Mouse (Mus musculus) embryonic facial prominence, embryonic 14.5 days (tissue): Measurements from ENCODE around the gene Isyna1. TPM values are rescaled to one million over a fixed set of nuclear protein-coding genes. Genes with fewer than 3 reads are reported as not detected.

Experiments
- ATAC-seq: fragments of 200-750 bp; cut with Nextera tagmentation; 2 replicates; pipeline ENCODE4 v1.8.0; 2017; ENCODE audit warnings: low read depth, moderate number of reproducible peaks, moderate TSS enrichment
- DNase-seq: peaks from one replicate; pipeline ENCODE4 v3.0.0-alpha.2; 2015; ENCODE audit warnings: low spot score
- H3K27ac ChIP-seq: fragments of 300-500 bp; sonication (generic); replicated peaks from 2 replicates; pipeline ENCODE4 v1.5.1; 2014; ENCODE audit warnings: low read depth, mild to moderate bottlenecking, low read length, moderate library complexity
- H3K27me3 ChIP-seq: fragments of 300-500 bp; sonication (generic); replicated peaks from 2 replicates; pipeline ENCODE4 v1.6.1; 2014; ENCODE audit warnings: low read length; ENCODE audit not compliant: control insufficient read depth, insufficient read depth
- H3K36me3 ChIP-seq: fragments of 300-500 bp; sonication (generic); 2 replicates; pipeline ENCODE4 v1.6.1; 2014; ENCODE audit warnings: low read length, mixed read lengths; ENCODE audit not compliant: control insufficient read depth, insufficient read depth
- H3K4me1 ChIP-seq: fragments of 300-500 bp; sonication (generic); 2 replicates; pipeline ENCODE4 v1.6.1; 2014; ENCODE audit warnings: antibody characterized with exemption, low read length; ENCODE audit not compliant: control insufficient read depth, insufficient read depth
- H3K4me2 ChIP-seq: fragments of 300-500 bp; sonication (generic); 2 replicates; pipeline ENCODE4 v1.6.1; 2014; ENCODE audit warnings: low read depth, mild to moderate bottlenecking, low read length, moderate library complexity, mixed read lengths
- H3K4me3 ChIP-seq: fragments of 300-500 bp; sonication (generic); 2 replicates; pipeline ENCODE4 v1.5.1; 2014; ENCODE audit warnings: low read depth, mild to moderate bottlenecking, low read length
- H3K9ac ChIP-seq: fragments of 300-500 bp; sonication (generic); 2 replicates; pipeline ENCODE4 v1.6.1; 2014; ENCODE audit warnings: low read depth, mild to moderate bottlenecking, low read length, moderate library complexity, mixed read lengths
- H3K9me3 ChIP-seq: fragments of 300-500 bp; sonication (generic); 2 replicates; pipeline ENCODE4 v1.6.1; 2016; ENCODE audit warnings: low read length; ENCODE audit not compliant: control insufficient read depth
- WGBS: fragments of 180-500 bp; shearing (Covaris S2); extraction: QIAGEN DNeasy Blood & Tissue Kit; methylation state at CpG from one replicate; pipeline ENCODE4 v1.1.7; 2014; 5-methylcytosine and 5-hydroxymethylcytosine counted together
- polyA plus RNA-seq: library from polyadenylated mRNA; unstranded; fragments of >200 nt; fragmentation: Nextera tagmentation; extraction: Ambion mirVana; gene quantifications from 2 replicates; pipeline ENCODE4 v1.2.1, GENCODE M21; 2014

Gene Isyna1
- polyA plus RNA-seq, 1 experiment from 2014 or later: 94.5 TPM

DNA sequence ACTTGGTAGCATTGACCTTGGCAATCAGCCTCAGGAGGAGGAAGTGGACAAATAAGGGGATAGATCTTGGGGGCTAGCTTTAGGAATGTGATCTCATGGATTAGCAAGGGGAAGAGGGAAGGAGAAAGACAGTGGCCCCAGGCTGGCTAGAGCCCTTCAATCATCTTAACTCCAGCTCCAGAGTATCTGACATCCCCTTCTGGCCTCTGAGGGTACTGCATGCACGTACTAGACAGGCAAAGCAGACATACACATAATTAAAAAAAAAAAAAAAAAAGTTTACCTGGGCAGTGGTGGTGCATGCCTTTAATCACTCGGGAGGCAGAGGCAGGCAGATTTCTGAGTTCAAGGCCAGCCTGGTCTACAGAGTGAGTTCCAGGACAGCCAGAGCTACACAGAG is 49.9 kb downstream of the Isyna1 start:
- Histone ChIP-seq H3K4me2 (no peak overlapping the region), H3K36me3 (no peaks in the 10 kb centered on the region), H3K9me3 (no peaks in the 10 kb centered on the region), H3K9ac (no peak overlapping the region), H3K4me3 (no peak overlapping the region), H3K27ac (no peak overlapping the region), H3K27me3 (no peaks in the 10 kb centered on the region), H3K4me1 (no peaks in the 10 kb centered on the region)
- DNase-seq (no peak), ATAC-seq (no peak)
- 81% methylated on average over 2 of the region's 2 CpGs for WGBS

DNA sequence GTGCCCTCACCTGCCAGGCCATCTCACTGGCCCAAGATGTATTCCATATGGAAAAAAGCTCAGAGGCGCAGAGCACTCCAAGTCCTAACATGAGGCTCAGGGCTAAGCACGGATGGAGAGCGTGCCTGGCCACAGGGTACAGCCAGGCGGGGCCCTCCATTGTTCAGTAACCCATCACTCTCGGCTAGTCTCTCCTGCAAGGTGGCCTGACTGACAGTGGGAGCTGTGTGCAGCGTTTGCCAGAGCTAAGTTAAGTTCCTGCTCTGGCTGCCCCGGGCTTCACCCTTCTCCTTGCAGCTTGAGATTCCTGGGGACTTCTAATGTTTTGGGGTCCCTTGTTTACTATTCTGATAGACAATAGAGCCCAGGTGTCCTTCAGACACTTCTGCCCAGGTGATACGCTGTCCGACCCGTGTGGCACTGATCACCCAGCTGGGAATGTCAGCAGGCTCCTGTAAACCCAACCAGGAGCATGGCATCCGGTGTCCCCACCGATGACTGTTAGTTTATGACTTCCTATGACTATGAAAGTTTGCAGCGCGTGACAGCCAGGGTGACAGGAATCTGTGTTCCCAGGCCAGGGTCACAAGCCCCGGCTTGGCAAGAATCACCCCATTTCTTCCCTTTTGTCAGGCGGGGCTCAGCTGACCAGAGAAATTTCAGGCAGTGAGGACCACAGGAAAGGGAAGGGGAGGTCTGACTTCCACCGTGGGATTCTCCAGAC is 51.5 kb downstream of the Isyna1 start:
- peaks cover 12% of the 10 kb centered on the region for H3K36me3 ChIP-seq
- H3K4me2 ChIP-seq: no peak overlapping the region
- no peaks in the 10 kb centered on the region for H3K9me3 ChIP-seq
- 58% methylated on average over 17 of the region's 17 CpGs for WGBS
- no peak overlapping the region for H3K27ac ChIP-seq
- no peak overlapping the region for H3K9ac ChIP-seq
- ATAC-seq (no peak), DNase-seq (no peak)
- H3K4me3 ChIP-seq: no peak overlapping the region
- H3K27me3 ChIP-seq: no peaks in the 10 kb centered on the region
- peaks cover 5% of the 10 kb centered on the region; the same call in 1 of the 2 replicates for H3K4me1 ChIP-seq

DNA sequence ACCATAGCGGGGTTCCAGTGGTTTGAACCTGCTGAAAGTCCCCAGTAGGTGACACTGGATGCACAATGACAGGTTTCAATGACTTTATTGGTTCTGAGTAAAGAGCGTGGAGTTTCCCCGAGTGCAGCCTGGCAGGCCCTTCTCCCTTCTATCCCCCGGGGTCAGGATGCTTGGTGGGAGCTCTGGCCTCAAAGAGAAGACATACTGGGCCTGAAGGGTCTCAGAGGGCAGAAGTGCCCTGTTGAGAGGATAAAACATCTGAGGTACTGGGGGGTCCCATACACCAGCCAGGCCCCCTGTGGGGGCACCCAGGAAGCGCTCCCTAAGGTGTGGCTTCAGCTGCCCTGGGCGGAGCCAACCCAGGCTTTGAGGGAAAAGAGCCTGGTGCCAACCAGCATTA is 52.2 kb downstream of the Isyna1 start:
- H3K4me3 ChIP-seq: no peak overlapping the region
- H3K9ac ChIP-seq: no peak overlapping the region
- WGBS: 74% methylated on average over 6 of the region's 6 CpGs
- H3K36me3 ChIP-seq: peaks cover 19% of the 10 kb centered on the region
- no peak for DNase-seq
- H3K27ac ChIP-seq: no peak overlapping the region
- H3K4me2 ChIP-seq: no peak overlapping the region
- H3K27me3 ChIP-seq: no peaks in the 10 kb centered on the region
- H3K4me1 ChIP-seq: peaks cover 5% of the 10 kb centered on the region; the same call in 1 of the 2 replicates
- no peaks in the 10 kb centered on the region for H3K9me3 ChIP-seq
- ATAC-seq: no peak

DNA sequence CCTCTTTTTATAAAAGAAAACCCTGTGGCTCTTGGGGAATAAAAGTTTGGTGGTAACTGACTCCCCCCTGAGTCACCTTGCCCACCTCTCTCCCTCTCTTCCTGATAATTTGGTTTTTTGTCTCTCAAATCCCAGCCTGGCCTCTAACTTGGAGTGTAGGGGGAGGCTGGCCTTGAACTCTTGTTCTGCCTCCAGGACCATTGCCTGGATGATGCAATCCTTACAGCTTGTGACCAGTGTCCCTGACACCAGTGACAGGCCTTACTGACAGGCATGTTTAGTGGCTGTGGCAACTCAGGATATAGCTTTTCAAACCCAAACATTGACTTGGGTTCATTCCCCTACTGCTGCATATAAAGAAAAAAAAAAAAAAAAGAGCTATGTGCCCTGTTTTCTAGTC is 52.6 kb downstream of the Isyna1 start:
- H3K9ac ChIP-seq: no peak overlapping the region
- H3K27ac ChIP-seq: no peak overlapping the region
- H3K36me3 ChIP-seq: peaks cover 23% of the 10 kb centered on the region
- no peak for DNase-seq
- no peaks in the 10 kb centered on the region for H3K9me3 ChIP-seq
- peaks cover 5% of the 10 kb centered on the region; the same call in 1 of the 2 replicates for H3K4me1 ChIP-seq
- no peak overlapping the region for H3K4me2 ChIP-seq
- no peaks in the 10 kb centered on the region for H3K27me3 ChIP-seq
- ATAC-seq: no peak
- H3K4me3 ChIP-seq: no peak overlapping the region

Other genes with a start within 250 kb of the Isyna1 start
- gene Upf1, start 241.1 kb upstream of the Isyna1 start, polyA plus RNA-seq: 18.9 and 19.1 TPM in 2 replicates
- 9.5 and 9.9 TPM in 2 replicates for gene Comp, start 220.8 kb upstream of the Isyna1 start, polyA plus RNA-seq
- 19.3 and 22.1 TPM in 2 replicates for gene Crtc1, start 154.8 kb upstream of the Isyna1 start, polyA plus RNA-seq
- 18.7 and 21.5 TPM in 2 replicates for gene Klhl26, start 117.4 kb upstream of the Isyna1 start, polyA plus RNA-seq
- gene Tmem59l, start 107.0 kb upstream of the Isyna1 start, polyA plus RNA-seq: 10.2 and 14.5 TPM in 2 replicates
- 67.3 and 68.1 TPM in 2 replicates for gene Crlf1, start 101.2 kb upstream of the Isyna1 start, polyA plus RNA-seq
- gene Rex1bd, start 87.6 kb upstream of the Isyna1 start, polyA plus RNA-seq: 144 and 148 TPM in 2 replicates
- gene Uba52, start 83.6 kb upstream of the Isyna1 start, polyA plus RNA-seq: 991 and 1,091 TPM in 2 replicates
- 202 and 234 TPM in 2 replicates for gene Fkbp8, start 66.6 kb upstream of the Isyna1 start, polyA plus RNA-seq
- 51.0 and 59.8 TPM in 2 replicates for gene Kxd1, start 66.4 kb upstream of the Isyna1 start, polyA plus RNA-seq
- 17.3 and 21.7 TPM in 2 replicates for gene Ell, start 54.9 kb upstream of the Isyna1 start, polyA plus RNA-seq
- 120 and 132 TPM in 2 replicates for gene Ssbp4, start 14.5 kb downstream of the Isyna1 start, polyA plus RNA-seq
- 1.8 and 2.3 TPM in 2 replicates for gene Lrrc25, start 21.8 kb downstream of the Isyna1 start, polyA plus RNA-seq
- 0.28 and 0.29 TPM in 2 replicates for gene Gdf15, start 38.1 kb downstream of the Isyna1 start, polyA plus RNA-seq
- 59.8 and 62.7 TPM in 2 replicates for gene Pgpep1, start 66.0 kb downstream of the Isyna1 start, polyA plus RNA-seq
- 199 and 223 TPM in 2 replicates for gene Lsm4, start 78.9 kb downstream of the Isyna1 start, polyA plus RNA-seq
- gene Jund, start 104.6 kb downstream of the Isyna1 start, polyA plus RNA-seq: 103 and 121 TPM in 2 replicates
- not detected in 2 replicates for gene Iqcn, start 109.1 kb downstream of the Isyna1 start, polyA plus RNA-seq
- not detected in 2 replicates for gene Gm3336, start 124.2 kb downstream of the Isyna1 start, polyA plus RNA-seq
- gene Pde4c, start 129.3 kb downstream of the Isyna1 start, polyA plus RNA-seq: 0.16 and 0.22 TPM in 2 replicates
- gene Rab3a, start 160.3 kb downstream of the Isyna1 start, polyA plus RNA-seq: 36.3 and 39.0 TPM in 2 replicates
- 34.2 and 36.5 TPM in 2 replicates for gene Mpv17l2, start 166.6 kb downstream of the Isyna1 start, polyA plus RNA-seq
- gene Pik3r2, start 182.3 kb downstream of the Isyna1 start, polyA plus RNA-seq: 61.5 and 70.3 TPM in 2 replicates
- gene Mast3, start 210.7 kb downstream of the Isyna1 start, polyA plus RNA-seq: 13.5 and 14.9 TPM in 2 replicates
- 0.07 and 0.19 TPM in 2 replicates for gene Il12rb1, start 214.1 kb downstream of the Isyna1 start, polyA plus RNA-seq
- 5.4 and 5.8 TPM in 2 replicates for gene Arrdc2, start 245.3 kb downstream of the Isyna1 start, polyA plus RNA-seq